Mouse (Mus musculus) E14TG2a.4 (cell line): ENCODE data around the gene Ntm.

Source experiments
- H3K27me3 ChIP-seq: 2 replicates; pipeline ENCODE4 v1.6.1; 2014; ENCODE audit warnings: low read length, control low read depth; ENCODE audit not compliant: insufficient read depth
- H3K36me3 ChIP-seq: 2 replicates; pipeline ENCODE4 v1.6.1; 2014; ENCODE audit warnings: low read length, control low read depth; ENCODE audit not compliant: insufficient read depth
- H3K4me1 ChIP-seq: replicated peaks from 2 replicates; pipeline ENCODE4 v1.6.1; 2014; ENCODE audit warnings: low read depth, low read length, control low read depth
- H3K4me3 ChIP-seq: replicated peaks from 2 replicates; pipeline ENCODE4 v1.5.1; 2014; ENCODE audit warnings: mild to moderate bottlenecking, low read length
- H3K9me3 ChIP-seq: 2 replicates; pipeline ENCODE4 v1.6.1; 2014; ENCODE audit warnings: low read length, control low read depth
- CTCF ChIP-seq: conservative IDR thresholded peaks from 2 replicates; pipeline ENCODE4 v1.5.1; 2014; ENCODE audit warnings: low read length
- NANOG ChIP-seq: IDR thresholded peaks from 2 replicates; pipeline ENCODE4 v1.6.1; 2014; ENCODE audit warnings: borderline replicate concordance, low read length, mixed read lengths
- POU5F1 ChIP-seq: IDR thresholded peaks from 2 replicates; pipeline ENCODE4 v1.6.1; 2014; ENCODE audit warnings: low read length, borderline replicate concordance

The Ntm gene

GRCm38 (mm10) chr9:29779739-29780138 is 183.2 kb downstream of the Ntm start:
- Histone ChIP-seq H3K4me3 (no peak overlapping the region), H3K4me1 (no peaks in the 10 kb centered on the region), H3K9me3 (no peaks in the 10 kb centered on the region), H3K36me3 (no peaks in the 10 kb centered on the region), H3K27me3 (no peaks in the 10 kb centered on the region)
- TF ChIP-seq POU5F1 (no peak), CTCF (no peak), NANOG (no peak)

DNA sequence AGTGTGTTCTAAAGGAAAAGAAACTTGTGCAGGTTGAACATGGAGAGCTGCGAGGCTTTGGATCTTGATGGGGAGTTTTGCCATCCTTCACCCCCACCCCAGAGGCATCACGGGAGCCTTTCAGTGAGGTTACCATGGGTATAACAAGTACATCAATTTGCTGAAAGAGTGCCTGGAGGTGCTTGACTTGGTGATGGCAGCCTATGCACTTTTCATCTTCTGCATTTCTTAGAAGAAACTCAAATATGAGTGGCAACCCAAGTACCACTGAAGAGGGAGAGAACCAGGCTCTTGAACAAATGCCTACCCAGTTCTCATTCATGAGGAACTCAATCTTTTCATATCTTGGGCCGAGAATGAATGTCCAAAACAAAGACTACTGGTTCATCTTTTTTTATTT is 186.0 kb downstream of the Ntm start:
- Histone ChIP-seq H3K27me3 (no peaks in the 10 kb centered on the region), H3K4me3 (no peak overlapping the region), H3K36me3 (no peaks in the 10 kb centered on the region), H3K4me1 (no peaks in the 10 kb centered on the region), H3K9me3 (no peaks in the 10 kb centered on the region)
- TF ChIP-seq POU5F1 (no peak), NANOG (no peak)

DNA sequence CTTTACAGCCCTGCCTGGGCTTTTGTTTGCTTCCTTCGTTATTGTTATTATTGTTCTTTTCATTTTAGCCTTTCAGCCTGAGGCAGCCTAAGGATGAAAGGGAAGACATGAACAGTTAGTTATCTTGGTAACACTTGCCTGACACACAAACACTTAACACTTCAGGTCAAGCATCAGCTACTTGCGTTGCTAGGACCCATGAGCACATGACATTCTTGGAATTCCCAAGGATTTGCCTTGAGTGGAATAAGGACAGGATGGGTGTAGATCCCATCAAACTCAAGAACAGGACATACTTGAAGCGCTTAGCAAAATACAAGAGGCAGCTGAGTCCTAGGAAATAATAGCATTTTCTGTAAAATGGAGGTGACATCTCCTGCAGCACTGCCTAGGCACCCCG is 186.4 kb downstream of the Ntm start:
- TF ChIP-seq POU5F1 (no peak), CTCF (no peak), NANOG (no peak)
- Histone ChIP-seq H3K9me3 (no peaks in the 10 kb centered on the region), H3K36me3 (no peaks in the 10 kb centered on the region)

DNA sequence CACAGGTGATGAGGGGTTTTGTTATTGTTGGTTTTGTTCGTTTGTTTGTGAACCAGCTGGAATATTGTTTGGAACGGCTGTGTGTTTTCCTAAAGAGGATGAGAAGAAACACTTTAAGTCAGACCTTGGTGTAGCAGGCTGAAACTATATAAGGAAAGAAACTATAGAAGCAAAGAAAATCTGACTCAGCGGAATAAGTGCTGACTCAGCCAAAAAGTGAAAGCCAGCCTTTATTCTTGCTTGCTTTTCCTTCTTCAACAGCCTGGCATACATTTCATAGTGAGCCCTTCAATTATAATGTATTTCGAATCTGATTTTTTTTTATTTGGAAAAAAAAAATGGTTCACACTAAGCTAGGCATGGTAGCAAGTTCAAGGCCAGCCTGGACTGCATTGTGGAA is 186.9 kb downstream of the Ntm start:
- H3K4me3 ChIP-seq, result no peak overlapping the region
- no peaks in the 10 kb centered on the region for H3K9me3 ChIP-seq
- H3K4me1 ChIP-seq, result no peaks in the 10 kb centered on the region
- TF ChIP-seq NANOG (no peak), CTCF (no peak), POU5F1 (no peak)
- H3K36me3 ChIP-seq, result no peaks in the 10 kb centered on the region
- H3K27me3 ChIP-seq, result no peaks in the 10 kb centered on the region

More for the DNA sequence above, 186.4 kb downstream of the Ntm start:
- H3K4me1 ChIP-seq, result no peaks in the 10 kb centered on the region
- H3K4me3 ChIP-seq, result no peak overlapping the region
- H3K27me3 ChIP-seq, result no peaks in the 10 kb centered on the region

DNA sequence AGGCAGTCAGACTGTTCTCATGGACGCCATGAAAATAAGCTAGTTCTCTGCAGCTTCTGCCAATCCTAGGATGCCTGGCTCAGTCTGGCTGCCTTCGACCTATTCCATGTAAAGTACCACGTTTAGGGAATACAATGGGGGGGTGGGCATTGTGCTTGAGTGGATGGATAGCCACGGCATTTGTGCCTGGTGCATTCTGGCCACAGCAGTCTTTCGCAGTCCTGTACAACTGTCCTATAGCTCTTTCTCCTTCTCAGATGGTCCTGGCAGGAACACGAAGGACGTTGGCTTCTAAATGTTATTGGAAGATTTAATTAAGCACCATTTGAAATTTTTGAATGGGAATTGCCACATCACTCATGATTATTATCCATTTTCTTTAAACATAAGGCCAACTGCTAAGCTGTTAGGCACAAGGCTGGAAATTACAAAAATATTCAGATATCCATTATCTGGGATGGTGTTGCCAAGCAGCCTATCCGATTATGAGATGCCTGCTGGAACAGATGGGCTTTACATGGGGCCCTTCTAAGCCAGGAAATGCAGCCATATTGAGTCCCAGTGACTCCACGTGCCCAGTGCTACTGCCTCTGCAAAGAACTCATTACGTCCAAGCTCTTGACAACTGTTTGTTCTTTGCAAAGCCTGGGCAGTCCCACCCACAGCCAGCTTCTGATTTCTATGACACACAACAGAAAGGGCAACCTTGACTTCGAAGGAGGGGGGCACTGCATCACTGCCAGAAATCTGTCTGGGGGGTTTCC is 190.1 kb downstream of the Ntm start:
- Histone ChIP-seq H3K36me3 (no peaks in the 10 kb centered on the region), H3K27me3 (no peaks in the 10 kb centered on the region), H3K4me1 (no peaks in the 10 kb centered on the region), H3K4me3 (no peak overlapping the region), H3K9me3 (no peaks in the 10 kb centered on the region)
- TF ChIP-seq NANOG (no peak), POU5F1 (no peak), CTCF (no peak)

DNA sequence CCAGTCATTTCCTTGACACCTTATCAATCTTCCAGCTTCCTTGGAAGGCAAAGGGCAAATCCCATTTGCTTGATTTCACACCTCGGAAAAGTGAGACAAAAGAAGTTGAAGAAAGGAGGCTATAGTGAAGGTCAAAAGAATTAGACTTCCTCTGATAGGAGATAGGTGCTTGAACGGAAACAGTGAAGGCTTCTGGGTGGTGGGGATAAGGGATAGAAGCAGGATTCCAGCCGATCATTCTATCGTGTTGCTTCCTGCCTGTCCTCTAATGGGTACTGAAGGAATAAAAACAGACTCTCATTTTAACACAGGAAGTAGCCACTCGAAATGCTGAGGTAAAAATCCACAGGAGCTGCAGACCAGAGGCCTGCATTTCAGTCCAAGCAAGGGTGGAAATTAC is 191.1 kb downstream of the Ntm start:
- no peak overlapping the region for H3K4me3 ChIP-seq
- H3K4me1 ChIP-seq, result no peaks in the 10 kb centered on the region
- H3K9me3 ChIP-seq, result no peaks in the 10 kb centered on the region
- no peaks in the 10 kb centered on the region for H3K36me3 ChIP-seq
- no peak for TF ChIP-seq NANOG
- TF ChIP-seq CTCF, result no peak
- no peak for TF ChIP-seq POU5F1
- H3K27me3 ChIP-seq, result no peaks in the 10 kb centered on the region

- Histone ChIP-seq H3K9me3 (no peaks in the 10 kb centered on the region), H3K27me3 (no peaks in the 10 kb centered on the region)
- TF ChIP-seq CTCF (no peak), POU5F1 (no peak), NANOG (no peak)
These were observed 191.7 kb downstream of the Ntm start for GRCm38 (mm10) chr9:29771071-29771785.

DNA sequence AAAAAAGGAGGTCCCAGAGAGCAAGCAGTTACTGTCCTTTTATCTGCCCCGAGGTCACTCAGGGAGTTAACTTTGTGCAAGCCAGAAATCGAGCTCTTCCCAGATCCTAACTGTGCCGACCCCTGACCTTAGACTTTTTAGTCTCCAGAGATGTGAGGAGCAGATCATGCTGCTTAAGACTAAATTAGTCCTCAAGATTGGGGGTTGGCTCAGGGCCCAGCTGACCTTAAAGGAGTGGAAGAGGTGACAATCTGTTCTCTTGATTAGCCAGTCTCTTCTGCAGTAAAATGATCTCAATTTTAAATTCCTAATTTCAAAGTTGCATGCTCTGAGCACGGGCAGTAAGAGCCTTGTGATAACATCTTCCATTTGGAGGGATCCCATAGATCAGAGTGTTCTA is 193.6 kb downstream of the Ntm start:
- Histone ChIP-seq H3K36me3 (no peaks in the 10 kb centered on the region), H3K4me1 (no peaks in the 10 kb centered on the region), H3K4me3 (no peak overlapping the region), H3K9me3 (no peaks in the 10 kb centered on the region), H3K27me3 (no peaks in the 10 kb centered on the region)
- TF ChIP-seq POU5F1, result no peak
- no peak for TF ChIP-seq NANOG
- no peak for TF ChIP-seq CTCF

More at GRCm38 (mm10) chr9:29771071-29771785, 191.7 kb downstream of the Ntm start:
- Histone ChIP-seq H3K36me3 (no peaks in the 10 kb centered on the region), H3K4me3 (no peak overlapping the region), H3K4me1 (no peaks in the 10 kb centered on the region)
